Mouse (Mus musculus) forebrain, postnatal 0 days (tissue): Measurements from ENCODE around the gene Metrn. TPM values are rescaled to one million over a fixed set of nuclear protein-coding genes. Genes with fewer than 3 reads are reported as not detected.
A peak's percentile ranks its signal among the peaks of the same experiment; 100 is the strongest.

Experiments
- ATAC-seq: fragments of 200-750 bp; cut with Nextera tagmentation; 2 replicates; pipeline ENCODE4 v1.8.0; 2017; ENCODE audit warnings: mild to moderate bottlenecking, moderate library complexity
- DNase-seq: peaks from one replicate; pipeline ENCODE4 v3.0.0-alpha.2; 2015
- H3K27ac ChIP-seq: fragments of 300-500 bp; sonication (generic); 2 replicates; pipeline ENCODE4 v1.5.1; 2014; ENCODE audit warnings: low read depth, mild to moderate bottlenecking, antibody characterized with exemption, low read length, moderate library complexity, mixed read lengths
- H3K27me3 ChIP-seq: fragments of 300-500 bp; sonication (generic); 2 replicates; pipeline ENCODE4 v1.6.1; 2014; ENCODE audit warnings: mild to moderate bottlenecking, low read length, mixed read lengths; ENCODE audit not compliant: insufficient read depth
- H3K36me3 ChIP-seq: fragments of 300-500 bp; sonication (generic); 2 replicates; pipeline ENCODE4 v1.6.1; 2014; ENCODE audit warnings: mild to moderate bottlenecking, moderate library complexity; ENCODE audit not compliant: insufficient read depth
- H3K4me1 ChIP-seq: fragments of 300-500 bp; sonication (generic); 2 replicates; pipeline ENCODE4 v1.6.1; 2014; ENCODE audit warnings: antibody characterized with exemption; ENCODE audit not compliant: insufficient read depth
- H3K4me2 ChIP-seq: fragments of 300-500 bp; sonication (generic); 2 replicates; pipeline ENCODE4 v1.6.1; 2014; ENCODE audit warnings: low read depth, mild to moderate bottlenecking, moderate library complexity
- H3K4me3 ChIP-seq: fragments of 300-500 bp; sonication (generic); 2 replicates; pipeline ENCODE4 v1.5.1; 2014; ENCODE audit warnings: low read depth, low read length, mixed read lengths
- H3K9ac ChIP-seq: fragments of 300-500 bp; sonication (generic); 2 replicates; pipeline ENCODE4 v1.6.1; 2014; ENCODE audit warnings: mild to moderate bottlenecking
- H3K9me3 ChIP-seq: fragments of 300-500 bp; sonication (generic); 2 replicates; pipeline ENCODE4 v1.6.1; 2016; ENCODE audit warnings: low read length
- CTCF ChIP-seq: sonication (generic); IDR thresholded peaks from 2 replicates; pipeline ENCODE4 v1.5.1; 2016; ENCODE audit warnings: antibody characterized with exemption, control low read depth, low read depth
- whole genome bisulfite sequencing: fragments of 180-500 bp; shearing (Covaris S2); extraction: QIAGEN DNeasy Blood & Tissue Kit; methylation state at CpG from one replicate; pipeline ENCODE4 v1.1.7; 2014; 5-methylcytosine and 5-hydroxymethylcytosine counted together
- polyA plus RNA-seq: library from polyadenylated mRNA; unstranded; fragments of >200 nt; fragmentation: Nextera tagmentation; extraction: Ambion mirVana; gene quantifications from 2 replicates; pipeline ENCODE4 v1.2.1, GENCODE M21; 2015
- total RNA-seq: library from RNA; depleted of rRNA; stranded (reverse); fragments of >200 nt; gene quantifications from 2 replicates; pipeline ENCODE4 v1.2.3, GENCODE M21; 2014

The Metrn gene
- total and polyA plus RNA-seq, 2 experiments from 2014 or later = 56.9 to 148 TPM

DNA sequence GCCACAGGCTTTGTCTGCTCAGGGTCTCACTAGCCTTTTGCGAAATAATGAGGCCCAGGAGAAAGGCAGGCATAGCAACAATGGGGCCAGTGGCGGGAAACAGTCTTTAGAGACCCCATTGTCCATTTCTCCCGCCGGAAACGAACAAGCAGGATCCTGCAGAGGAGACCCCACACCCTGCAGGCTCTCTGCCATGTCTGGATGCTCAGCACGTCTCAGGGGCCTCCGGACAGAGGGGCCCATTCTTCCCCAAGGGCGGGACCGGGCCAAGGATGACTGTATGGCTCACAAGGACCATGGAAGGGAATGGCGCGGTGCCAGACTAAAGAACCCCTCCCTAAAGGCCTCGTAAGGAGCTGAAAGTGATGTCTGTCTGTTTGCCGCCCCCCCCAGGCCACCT, 2.7 kb downstream of the Metrn start:
- 6% methylated on average over 13 of the region's 13 CpGs for WGBS
- TF ChIP-seq CTCF = no peak
- Histone ChIP-seq H3K27me3 (peaks cover 6% of the 10 kb centered on the region; the same call in 1 of the 2 replicates), H3K27ac (peak overlapping the region; percentile 91), H3K4me3 (no peak overlapping the region), H3K4me1 (peaks cover 11% of the 10 kb centered on the region), H3K9me3 (no peaks in the 10 kb centered on the region), H3K4me2 (0 out of 2 replicates have a peak overlapping the region, but pooled peaks have one; percentile 13), H3K9ac (no peak overlapping the region), H3K36me3 (0 out of 2 replicates have a peak, but pooled peaks cover 6% of the 10 kb centered on the region)
- ATAC-seq = no peak
- DNase-seq = no peak

DNA sequence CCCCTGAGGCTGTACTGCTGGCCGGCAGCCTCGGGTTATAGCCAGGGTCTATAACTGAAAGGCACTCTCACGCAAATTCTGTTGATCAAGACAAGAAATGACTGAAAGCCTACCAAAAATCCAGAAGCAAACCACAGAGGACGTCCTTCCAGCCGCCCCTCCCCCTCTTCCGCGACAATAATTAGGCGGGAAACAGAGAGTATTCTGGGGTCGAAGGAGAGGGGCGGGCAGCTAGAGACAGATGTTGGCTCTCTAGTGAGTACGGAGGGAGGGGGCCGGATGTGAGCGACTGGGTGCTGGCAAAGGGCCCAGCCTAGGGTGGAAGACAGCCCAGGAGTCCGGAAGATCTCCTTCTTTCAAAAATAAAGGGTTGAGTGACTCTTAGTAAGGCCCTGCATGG, 4.3 kb downstream of the Metrn start, which contains the start of gene Fam173a:
Gene Fam173a, minus strand, starts transcription at position 287 of the 400 bp plus-strand sequence.
- H3K4me3 ChIP-seq = peak within 1 kb of the TSS; percentile 87
- peaks cover 6% of the 10 kb centered on the region; the same call in 1 of the 2 replicates for H3K27me3 ChIP-seq
- no peak for TF ChIP-seq CTCF
- under 1% methylated on average over 14 of the region's 14 CpGs for WGBS
- H3K4me1 ChIP-seq = peaks cover 11% of the 10 kb centered on the region
- H3K4me2 ChIP-seq = peak within 1 kb of the TSS; percentile 96
- H3K9me3 ChIP-seq = no peaks in the 10 kb centered on the region
- ATAC-seq (peak; percentile 53), DNase-seq (peak; percentile 79)
- peak within 1 kb of the TSS; percentile 91 for H3K27ac ChIP-seq
- peak within 1 kb of the TSS; percentile 86 for H3K9ac ChIP-seq
- H3K36me3 ChIP-seq = peaks cover 10% of the 10 kb centered on the region

DNA sequence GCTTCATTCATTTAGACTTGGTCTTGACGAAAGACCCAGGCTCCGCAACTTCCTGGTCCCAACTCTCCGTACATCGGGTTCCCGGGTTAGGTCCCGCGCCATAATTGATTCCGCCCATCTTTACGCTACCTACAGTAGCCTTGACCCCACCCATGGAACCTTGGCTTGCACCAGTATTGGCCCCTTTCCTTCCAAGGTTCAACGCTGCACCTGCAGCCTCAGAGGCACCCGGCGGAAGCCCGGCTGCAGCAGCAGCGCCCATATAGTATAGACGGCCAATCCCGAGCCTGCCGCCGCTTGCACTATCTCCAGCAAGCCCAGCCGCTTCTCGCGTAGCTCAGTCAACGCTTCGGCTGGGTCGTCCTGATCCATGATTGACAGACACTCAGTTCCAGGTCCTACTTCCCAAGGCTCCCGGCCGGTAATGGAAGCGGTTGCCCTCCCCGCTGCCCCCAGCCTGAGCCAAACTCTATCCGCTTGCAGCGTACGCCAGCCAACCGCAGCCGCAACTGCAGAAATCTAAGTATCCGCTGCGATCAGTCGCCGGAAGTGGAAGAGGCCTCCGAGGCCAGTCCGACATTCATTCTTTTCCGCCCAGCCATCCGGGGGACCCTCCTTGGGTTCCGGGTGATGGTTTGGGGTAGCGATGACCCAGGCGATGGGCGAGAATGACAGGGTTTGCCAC, 5.0 kb downstream of the Metrn start:
- under 1% methylated on average over 45 of the region's 45 CpGs for WGBS
- peaks cover 6% of the 10 kb centered on the region; the same call in 1 of the 2 replicates for H3K27me3 ChIP-seq
- H3K9me3 ChIP-seq = no peaks in the 10 kb centered on the region
- H3K36me3 ChIP-seq = peaks cover 14% of the 10 kb centered on the region
- no peak for TF ChIP-seq CTCF
- H3K27ac ChIP-seq = peak overlapping the region; percentile 91
- H3K4me1 ChIP-seq = peaks cover 11% of the 10 kb centered on the region
- peak overlapping the region; percentile 86 for H3K9ac ChIP-seq
- ATAC-seq (peak; percentile 79), DNase-seq (peak; percentile 91)
- peak overlapping the region; percentile 87 for H3K4me3 ChIP-seq
- peak overlapping the region; percentile 96 for H3K4me2 ChIP-seq

DNA sequence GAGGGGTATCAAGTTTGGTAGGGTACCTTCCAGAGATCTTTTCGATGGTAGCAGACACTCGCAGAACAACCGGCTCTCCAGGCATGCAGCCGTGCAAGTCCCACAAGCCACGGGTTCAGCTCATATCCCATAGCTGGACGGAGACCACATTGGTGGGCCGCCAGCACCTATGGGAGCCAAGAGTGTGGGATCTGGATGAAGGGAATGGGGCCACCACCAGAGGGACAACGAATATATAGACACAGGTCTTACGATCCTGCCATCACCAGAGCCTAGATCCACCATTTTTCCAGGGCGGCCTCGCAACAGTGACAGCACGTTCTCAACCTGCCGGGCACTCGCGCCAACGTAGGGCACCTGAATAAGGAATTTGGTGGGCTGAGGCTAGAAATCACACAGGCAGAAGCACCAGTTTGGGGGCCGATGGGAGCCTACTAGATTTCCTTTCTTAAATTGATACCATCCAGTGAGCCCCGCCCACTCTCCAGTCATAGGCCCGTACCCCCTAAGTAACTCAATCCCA, 5.6 kb downstream of the Metrn start:
- peak overlapping the region; percentile 87 for H3K4me3 ChIP-seq
- peak overlapping the region; percentile 96 for H3K4me2 ChIP-seq
- peaks cover 14% of the 10 kb centered on the region for H3K36me3 ChIP-seq
- ATAC-seq = peak; percentile 23
- no peaks in the 10 kb centered on the region for H3K9me3 ChIP-seq
- H3K27me3 ChIP-seq = peaks cover 3% of the 10 kb centered on the region; the same call in 1 of the 2 replicates
- 22% methylated on average over 19 of the region's 19 CpGs for WGBS
- H3K4me1 ChIP-seq = peaks cover 11% of the 10 kb centered on the region
- no peak for DNase-seq
- peak; percentile 27 for TF ChIP-seq CTCF
- peak overlapping the region; percentile 86 for H3K9ac ChIP-seq
- peak overlapping the region; percentile 91 for H3K27ac ChIP-seq

DNA sequence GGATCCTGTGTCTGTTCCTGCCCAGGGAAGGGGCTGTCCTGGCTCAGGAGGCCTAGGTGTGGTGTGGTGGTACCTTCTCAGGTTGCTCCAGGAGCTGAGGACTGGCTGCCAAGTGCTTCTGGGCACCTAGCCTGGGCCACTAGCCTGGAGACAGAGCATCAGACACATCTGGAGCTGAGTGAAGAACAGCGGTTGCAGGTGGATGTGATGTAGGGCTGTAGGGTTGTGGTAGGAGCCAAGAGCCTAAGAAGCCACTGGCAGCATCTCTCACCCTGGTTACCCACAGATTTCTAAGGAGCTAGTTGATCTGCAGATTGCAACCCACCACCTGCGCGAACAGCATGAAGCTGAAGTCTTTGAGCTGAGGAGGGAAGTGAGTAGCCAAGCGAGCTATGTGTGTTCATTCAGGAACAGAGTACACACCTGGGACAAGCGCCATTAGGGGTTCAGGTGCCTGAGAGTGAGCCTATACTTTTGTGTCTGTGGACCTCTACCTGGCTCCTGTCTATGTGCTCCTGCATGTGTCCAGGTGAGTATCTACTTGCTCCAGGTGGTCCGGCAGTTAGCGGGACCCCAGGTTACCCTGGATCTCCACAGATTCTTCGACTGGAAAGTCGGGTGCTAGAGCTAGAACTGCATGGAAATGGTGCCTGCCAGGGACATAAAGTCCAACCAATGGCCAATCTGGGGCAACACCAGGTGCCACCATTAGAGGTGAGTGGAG, 10.0 kb downstream of the Metrn start:
- DNase-seq (no peak), ATAC-seq (no peak)
- no peaks in the 10 kb centered on the region for H3K9me3 ChIP-seq
- H3K36me3 ChIP-seq = peaks cover 36% of the 10 kb centered on the region
- peaks cover 6% of the 10 kb centered on the region for H3K4me1 ChIP-seq
- H3K4me3 ChIP-seq = no peak overlapping the region
- no peaks in the 10 kb centered on the region for H3K27me3 ChIP-seq
- no peak overlapping the region for H3K27ac ChIP-seq
- 93% methylated on average over 9 of the region's 9 CpGs for WGBS
- H3K4me2 ChIP-seq = no peak overlapping the region
- H3K9ac ChIP-seq = no peak overlapping the region
- no peak for TF ChIP-seq CTCF

DNA sequence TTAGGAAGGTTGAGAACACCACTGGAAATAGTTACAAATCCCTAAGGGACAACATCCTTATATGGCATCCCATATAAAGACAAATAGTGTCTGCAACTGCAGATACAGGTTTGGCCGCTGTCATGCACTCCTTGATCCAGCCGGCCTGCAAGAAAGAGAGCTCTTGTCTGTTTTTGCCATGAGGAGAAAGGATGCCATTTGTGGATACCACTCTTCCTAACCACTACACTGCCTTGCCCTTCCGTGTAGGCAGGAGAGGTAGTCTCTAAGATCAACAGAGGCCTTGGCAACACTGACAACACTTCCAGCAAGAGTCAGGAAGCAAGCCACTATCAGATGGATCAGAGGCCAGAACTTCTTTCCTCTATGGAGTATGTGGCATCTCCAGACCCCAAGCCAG, 10.7 kb downstream of the Metrn start, which contains the start of gene Ccdc78:
Gene Ccdc78, plus strand, starts transcription at position 301 of the 400 bp plus-strand sequence.
- Histone ChIP-seq H3K4me3 (peak within 1 kb of the TSS; percentile 70), H3K4me2 (peak within 1 kb of the TSS; percentile 82), H3K9me3 (no peaks in the 10 kb centered on the region), H3K36me3 (peaks cover 43% of the 10 kb centered on the region), H3K27ac (peak within 1 kb of the TSS; percentile 81), H3K4me1 (peaks cover 6% of the 10 kb centered on the region), H3K27me3 (no peaks in the 10 kb centered on the region), H3K9ac (peak within 1 kb of the TSS; percentile 70)
- 78% methylated on average over 3 of the region's 3 CpGs for WGBS
- TF ChIP-seq CTCF = no peak
- no peak for ATAC-seq
- DNase-seq = no peak
